Mouse (Mus musculus) lung, postnatal 25 days (tissue): ENCODE measurements at regions not wholly inside any gene's neighbourhood (a gene's known extent, or its start where the extent isn't known, plus 50 kb on each side); places are given as distances from the start of the nearest gene placed in this dataset.
"Not testable (repeated sequence)": the region's sequence is repeated elsewhere in the genome, so short reads cannot be mapped to it uniquely, and the experiment has no call there.

Experiments
- DNase-seq: peaks from one replicate; pipeline ENCODE4 v3.0.0; 2022; ENCODE audit warnings: low spot score

DNA sequence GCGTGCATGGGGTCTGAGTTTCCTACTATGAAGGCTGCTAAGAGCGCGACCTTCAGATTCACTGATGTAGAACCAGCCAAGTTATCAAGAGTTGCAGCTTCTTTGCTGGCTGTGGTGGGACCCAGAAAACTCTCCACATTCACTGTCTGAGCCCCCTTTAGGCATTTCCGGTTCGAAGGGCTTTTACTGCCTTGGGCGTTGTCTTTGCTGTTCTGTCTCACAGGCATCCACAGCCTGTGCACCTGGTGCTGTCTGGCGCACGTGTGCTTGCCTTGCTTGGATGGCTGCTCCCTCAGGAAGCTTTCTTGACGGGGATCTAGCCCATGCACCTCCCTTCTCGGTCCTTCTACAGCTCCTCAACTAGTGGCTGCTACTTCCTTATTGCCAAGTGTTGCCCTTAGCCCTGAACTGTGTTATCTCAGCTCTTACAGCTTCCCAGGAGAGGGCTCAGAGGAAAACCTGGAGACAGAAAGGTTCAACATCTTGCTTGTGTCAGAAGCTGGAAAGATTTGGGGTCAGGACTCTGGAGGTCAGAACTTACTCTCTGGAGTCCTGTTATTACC is 108.3 kb upstream of the Dyrk2 start:
- DNase-seq, result no peak

DNA sequence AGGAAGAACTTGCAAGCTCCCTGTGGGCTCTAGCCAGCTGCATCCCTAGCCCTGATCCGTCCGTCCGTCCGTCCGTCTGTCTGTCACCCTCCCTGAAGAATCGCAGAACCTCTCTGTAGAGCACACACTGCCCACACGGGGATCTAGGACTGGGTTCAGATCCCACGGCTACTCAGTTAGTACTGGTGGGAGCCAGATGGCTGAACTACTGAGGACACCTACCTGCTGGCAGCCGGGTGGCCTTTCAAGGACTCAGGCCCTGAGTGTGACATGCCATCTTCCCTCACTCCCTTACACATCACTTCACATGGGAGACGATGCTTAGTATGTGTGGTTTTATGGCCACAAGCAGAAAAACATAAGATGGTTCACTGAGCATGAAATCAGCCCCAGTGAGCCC is 106.4 kb upstream of the Dyrk2 start:
- DNase-seq, result no peak

DNA sequence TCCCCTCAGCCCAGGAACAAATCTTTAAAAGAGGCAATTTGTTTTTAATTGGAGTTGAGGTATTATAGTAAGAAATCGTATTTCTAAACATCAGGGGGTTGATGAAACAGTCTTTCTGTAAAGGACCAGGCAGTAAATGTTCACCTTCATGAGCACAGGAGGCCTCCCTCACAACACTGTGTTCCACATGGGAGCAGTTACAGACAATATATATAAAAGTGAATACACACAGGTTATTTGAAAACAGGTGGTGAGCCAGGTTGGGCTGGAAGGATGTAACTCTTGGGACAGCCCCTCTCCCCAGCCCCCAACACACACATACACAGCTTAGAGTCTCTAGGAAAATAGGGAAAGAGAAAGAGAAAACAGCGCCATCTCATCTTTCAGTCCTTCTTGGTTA is 105.8 kb upstream of the Dyrk2 start:
- DNase-seq, result no peak

DNA sequence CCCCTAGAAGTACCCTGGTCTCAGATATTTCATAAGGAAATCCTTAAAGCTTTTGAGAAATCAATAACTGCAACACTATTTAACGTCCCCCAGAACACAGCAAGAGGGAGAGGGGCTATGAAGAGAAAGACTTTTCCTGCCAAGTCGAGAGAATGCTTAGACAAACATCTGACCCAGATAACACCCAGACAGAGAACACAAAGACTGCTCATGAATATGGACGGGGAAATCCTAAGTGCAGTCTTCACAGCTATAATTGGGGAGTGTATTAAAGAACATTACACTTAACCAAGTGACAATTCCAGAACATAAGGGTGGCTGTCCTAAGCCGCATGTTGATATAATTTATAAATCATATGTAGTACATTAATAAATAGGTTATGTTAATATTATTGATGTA is 103.3 kb upstream of the Dyrk2 start:
- DNase-seq, result no peak

DNA sequence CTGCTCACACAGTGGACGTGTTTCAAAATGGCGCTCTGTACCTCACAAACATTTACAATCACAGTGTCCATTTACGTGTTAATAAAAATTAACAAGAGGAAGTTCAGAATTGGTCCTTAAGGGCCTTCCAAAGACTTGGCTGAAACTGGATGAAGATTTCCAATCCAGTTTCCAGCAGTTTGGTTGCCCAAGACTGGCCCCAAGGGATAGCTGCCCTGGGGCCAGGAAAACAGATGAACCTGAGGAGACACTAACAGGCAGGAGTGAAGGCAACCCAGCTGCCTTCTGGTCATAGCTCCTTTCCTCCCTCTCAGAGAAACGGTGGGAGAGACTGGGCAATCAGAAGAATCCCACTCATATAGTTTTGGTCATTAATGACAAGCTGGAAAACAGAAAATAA is 102.6 kb upstream of the Dyrk2 start:
- DNase-seq, result no peak

DNA sequence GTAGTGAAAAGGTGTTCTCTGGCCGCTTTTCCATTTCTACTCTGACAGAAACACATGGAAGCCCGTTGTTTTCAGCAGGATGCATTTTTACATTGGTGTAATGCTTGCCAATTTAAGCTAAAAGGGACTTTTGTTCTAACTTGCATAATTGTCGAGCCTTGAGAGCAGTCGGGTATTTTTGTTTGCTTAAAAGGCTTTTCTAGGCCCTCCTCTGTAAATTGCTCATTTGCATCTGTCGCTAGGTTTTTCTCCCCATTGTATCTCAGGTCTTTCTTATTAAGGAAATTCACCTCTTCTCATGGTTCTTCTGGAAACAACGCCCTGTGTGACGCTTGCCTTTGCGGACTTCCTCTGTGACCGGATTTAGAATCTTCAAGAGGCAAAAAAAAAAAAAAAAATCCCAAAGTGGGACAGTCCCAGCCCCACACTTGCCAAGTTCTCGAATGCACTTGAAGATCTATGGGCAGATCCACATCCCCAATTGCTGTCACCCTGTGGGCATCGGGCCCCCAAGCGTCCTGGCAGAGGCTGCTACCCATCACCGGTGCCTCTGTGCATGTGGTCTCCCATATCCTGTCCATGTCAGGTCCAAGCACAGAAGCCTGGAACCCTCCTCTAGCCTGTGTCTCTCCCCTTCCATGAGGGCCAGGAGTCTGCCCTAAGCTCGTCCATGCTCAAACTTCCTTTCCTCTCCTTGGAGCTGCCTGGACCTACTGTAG is 100.6 kb upstream of the Dyrk2 start:
- DNase-seq, result no peak

DNA sequence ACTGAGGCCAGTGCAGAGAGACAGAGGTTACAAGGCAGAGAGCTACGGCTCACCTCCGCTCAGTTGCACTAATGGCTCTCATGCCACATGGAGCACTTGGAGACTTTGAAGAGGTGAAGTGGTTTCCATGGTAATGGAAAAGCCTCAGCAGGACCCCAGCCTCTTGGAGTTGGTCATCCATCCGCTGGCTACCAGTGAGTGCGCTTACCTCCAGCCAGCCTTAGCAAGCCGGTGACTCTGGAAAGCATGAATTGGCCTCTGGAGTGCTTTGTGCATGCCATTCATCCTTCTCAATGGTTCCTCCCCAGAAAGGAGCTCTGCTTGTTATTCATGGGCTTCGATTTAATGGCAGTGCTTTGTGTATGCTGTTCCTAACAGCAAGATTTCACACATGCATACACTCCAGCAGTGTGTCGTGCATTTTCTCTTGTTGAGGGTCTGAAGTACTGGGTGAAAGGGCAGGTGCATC is 91.7 kb upstream of the Dyrk2 start:
- no peak for DNase-seq

DNA sequence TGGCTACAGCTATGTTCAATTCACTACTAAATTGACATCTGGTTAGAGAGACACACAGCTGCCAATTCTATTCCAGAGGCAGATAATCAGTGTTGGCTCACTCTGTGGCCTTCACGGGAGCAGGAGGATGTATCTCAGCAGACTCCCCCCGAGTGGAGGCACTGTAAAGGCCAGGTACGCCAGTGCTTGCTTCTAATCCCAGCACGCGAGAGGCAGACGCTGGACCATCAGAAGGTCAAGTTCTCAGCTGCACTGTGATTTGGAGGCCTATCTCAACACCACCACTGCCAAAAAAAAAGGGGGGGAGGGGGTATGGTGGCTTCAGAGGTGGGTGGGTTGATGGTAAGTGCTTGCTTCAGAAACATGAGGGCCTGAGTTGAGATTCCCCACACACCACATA is 90.1 kb upstream of the Dyrk2 start:
- no peak for DNase-seq

DNA sequence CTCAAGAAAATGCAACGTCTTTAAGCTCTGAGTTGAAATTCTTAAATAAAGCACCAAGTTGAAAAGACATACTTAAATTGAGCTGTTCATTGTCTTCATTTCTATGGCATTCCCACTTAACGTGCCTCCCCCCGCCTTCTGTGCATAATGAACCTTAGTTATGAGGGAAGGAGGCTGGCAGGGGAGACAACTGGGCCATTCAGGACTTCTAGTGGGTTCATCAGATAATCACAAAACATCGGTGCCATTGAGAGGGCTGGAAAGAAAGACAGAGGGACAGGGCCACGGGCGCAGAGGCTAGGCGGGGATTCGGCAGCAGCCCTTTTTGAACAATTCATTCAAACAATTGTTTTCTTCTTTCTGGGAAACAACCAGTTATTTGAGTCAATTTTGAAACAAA is 89.6 kb upstream of the Dyrk2 start:
- no peak for DNase-seq

DNA sequence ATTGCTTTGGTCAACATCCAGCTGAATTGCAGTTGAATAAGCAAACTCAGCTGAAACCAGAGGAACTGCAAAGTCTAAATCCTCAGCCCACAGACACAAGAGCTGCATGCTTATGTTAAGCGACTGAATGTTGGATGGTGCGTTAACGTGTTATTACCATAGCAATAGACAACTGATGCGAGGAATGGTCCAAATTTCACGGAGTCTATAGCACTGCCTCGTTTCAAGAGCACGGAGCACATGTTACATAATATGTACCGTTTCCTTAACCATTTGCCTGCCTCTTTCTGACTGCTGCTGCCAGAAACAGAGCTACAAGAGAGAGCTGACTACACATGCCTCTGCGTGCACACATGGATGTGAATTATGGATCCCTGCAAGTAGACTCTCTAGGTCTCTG is 86.3 kb upstream of the Dyrk2 start:
- DNase-seq, result no peak

DNA sequence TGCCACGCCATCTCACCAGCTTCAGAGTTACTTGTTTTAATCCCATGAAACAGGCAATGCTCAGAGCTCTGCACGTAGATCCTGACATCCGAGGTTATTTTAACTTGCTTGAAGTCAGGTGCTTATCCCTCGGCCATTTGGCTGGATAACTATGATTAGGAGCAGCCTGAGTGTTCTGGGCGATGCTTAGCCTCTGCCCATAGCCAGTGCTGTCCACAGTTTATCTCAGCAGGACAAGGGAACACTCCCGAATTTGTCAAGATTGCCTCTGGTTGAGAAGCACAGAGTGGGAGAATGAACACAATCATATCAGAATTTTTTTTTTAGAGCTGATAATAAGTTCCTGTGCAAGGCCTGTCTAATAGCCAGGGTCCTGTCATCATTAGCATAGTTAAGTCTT is 83.4 kb upstream of the Dyrk2 start:
- DNase-seq, result no peak

DNA sequence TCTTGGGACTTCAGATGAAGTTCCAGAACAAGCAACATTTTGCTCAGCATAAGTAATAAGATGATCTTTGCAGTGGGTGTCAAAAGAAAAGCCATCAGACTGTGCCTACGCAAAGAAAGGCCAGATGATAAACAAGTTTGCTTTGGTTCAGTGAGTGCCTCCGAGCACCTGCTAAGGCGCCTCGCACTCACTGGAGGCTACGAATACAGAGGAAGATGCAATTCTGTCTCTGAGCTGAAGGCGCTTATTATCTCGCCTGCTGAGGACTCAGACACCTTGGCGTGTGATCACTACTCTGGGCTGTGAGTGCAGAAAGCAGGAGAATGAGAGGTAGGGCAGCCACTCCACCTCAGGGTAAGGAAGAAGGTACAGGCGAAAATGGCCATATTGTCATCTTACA is 82.7 kb upstream of the Dyrk2 start:
- DNase-seq, result no peak

DNA sequence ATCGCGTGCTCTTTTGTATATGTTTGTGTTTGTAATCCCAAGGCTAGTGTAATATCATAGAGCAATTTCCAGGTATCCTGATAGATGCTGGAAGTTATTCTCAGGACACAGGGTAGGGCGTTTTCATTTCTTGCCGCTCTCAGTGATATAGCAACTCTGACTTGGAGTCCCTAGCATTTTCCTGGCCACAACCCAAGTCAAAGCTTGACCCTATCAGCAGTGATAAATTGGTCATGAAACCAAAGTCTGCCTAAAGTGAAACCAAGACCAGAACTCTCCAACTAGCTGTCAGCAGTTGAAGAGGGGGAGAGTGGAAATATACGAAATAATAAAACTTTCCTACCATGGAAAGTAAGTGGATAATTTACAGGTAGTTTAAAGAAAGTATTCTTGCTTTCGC is 77.7 kb upstream of the Dyrk2 start:
- peak; percentile 33 for DNase-seq

DNA sequence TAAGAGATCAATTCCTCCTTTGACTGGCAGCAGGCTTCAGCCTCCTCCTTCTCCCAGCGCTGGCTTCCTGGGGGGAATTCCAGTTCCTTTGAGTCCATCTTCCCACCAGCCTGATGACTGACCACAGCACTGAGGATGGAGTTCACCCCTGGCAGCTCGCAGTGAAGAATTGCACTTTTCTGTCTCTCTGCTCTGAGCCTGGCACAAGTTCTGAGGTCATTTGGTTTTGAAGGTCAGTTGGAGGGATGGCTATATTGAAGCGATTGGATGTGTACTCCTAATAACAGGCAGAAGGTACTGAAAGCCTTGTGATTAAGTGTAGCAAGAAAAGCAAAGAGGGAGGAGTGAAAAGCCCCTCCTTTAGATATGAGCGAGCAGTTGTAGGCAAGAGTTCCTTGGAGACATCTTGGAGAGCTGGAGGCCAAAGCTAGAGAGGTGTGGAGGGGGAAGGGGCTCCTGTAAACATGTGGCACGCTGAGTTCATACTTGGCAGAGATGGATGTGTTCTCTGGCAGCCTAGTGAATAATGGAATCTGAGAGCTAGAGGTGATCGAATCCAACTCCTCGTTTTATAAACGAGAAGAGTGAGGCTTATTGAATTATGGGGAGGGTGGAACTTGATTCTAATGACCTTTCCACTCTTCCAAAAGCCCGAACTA is 77.1 kb upstream of the Dyrk2 start:
- no peak for DNase-seq

DNA sequence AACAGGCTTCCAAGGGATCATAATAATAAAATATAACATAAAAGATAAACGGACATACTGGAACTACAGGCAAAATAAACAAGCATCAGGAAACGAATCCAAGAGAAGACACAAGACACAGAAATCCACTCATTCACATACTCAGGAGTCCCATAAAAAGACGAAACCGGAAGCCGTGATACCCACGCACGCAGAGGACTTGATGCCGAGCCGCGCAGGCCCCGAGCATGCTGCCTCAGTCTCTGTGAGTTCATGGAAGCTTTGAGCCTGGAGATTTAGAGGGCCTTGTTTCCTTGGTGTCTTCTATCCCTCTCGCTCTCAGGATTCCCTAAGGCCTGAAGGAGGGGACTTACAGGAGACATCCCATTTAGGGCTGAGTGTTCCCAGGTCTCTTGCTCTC is 57.3 kb upstream of the Dyrk2 start:
- no peak for DNase-seq

DNA sequence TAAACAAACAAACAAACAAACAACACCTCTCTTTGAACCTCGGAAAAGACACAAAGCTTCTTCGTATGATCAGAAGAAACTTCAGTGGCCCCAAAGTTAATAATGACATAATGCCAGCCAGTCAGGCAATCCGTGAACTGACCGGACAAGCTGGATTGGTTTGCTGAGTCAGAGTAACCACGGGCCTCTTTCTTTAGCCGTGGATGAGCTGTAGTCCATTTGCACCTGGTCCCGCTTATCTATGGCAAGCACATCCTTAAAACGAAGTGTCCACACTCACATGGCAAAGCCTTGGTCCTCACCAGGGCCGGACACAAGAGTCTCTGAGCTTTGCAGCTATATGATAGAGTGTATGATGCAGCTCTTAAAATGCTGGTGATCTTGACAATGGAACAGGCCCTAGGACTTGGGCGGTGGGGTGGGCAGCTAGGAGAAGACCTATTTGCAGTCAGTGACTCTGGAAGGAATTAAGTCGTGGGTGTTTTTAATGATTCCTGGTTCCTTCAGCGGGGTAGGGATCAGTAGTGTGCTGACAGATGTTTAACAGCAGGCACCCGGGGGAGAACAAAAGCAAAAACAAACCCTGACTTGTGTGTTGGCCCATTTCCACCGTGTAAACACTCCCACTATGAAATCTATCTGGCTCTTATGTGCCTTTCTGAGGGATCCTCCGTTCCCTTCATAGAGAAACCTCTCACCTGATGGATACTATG is 53.6 kb upstream of the Dyrk2 start:
- peak; percentile 30 for DNase-seq

DNA sequence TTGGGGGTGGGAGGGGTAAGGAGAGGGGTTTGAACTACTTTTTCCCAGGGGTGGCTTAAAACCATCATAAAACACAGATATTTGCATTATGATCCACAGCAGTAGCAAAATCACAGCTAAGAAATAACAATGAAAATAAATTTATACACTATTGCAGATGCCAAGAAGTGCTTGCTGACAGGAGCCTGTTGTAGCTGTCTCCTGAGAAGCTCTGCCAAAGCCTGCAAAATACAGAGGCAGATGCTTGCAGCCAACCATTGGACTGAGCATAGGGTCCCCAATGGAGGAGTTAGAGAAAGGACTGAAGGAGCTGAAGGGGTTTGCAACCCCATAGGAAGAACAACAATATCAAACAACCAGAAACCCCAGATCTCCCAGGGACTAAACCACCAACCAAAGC is 52.1 kb upstream of the Dyrk2 start:
- not testable (repeated sequence) for DNase-seq
